Mouse (Mus musculus) CH12.LX (cell line): ENCODE results near the gene Fgfrl1.

Source experiments
- CTCF ChIP-seq, 2 experiments: IDR thresholded peaks in 1 of 2; conservative IDR thresholded peaks in 1 of 2; 2 replicates each; pipeline ENCODE4 v1.5.1; 2011 to 2012; ENCODE audit warnings: low read depth in 2 of 2, low read length in 2 of 2, improper control_type of control experiment in 1 of 2, inconsistent platforms in 1 of 2, mild to moderate bottlenecking in 1 of 2, moderate library complexity in 1 of 2
- EP300 ChIP-seq: IDR thresholded peaks from 2 replicates; pipeline ENCODE4 v1.6.1; 2011; ENCODE audit warnings: low read length, improper control_type of control experiment
- JUND ChIP-seq: conservative IDR thresholded peaks from 2 replicates; pipeline ENCODE4 v1.6.1; 2011; ENCODE audit warnings: low read depth, low read length, improper control_type of control experiment
- MAZ ChIP-seq: IDR thresholded peaks from 2 replicates; pipeline ENCODE4 v1.6.1; 2012; ENCODE audit warnings: low read depth, mild to moderate bottlenecking, inconsistent platforms, low read length, improper control_type of control experiment, moderate library complexity
- MEF2A ChIP-seq: IDR thresholded peaks from 2 replicates; pipeline ENCODE4 v1.6.1; 2014; ENCODE audit warnings: low read depth, mild to moderate bottlenecking, inconsistent platforms, low read length, improper control_type of control experiment, borderline replicate concordance
- RAD21 ChIP-seq: IDR thresholded peaks from 2 replicates; pipeline ENCODE4 v1.6.1; 2011; ENCODE audit warnings: low read depth, mild to moderate bottlenecking, low read length, improper control_type of control experiment, moderate library complexity

GRCm38 (mm10) chr5:108655891-108656650, 36.1 kb upstream of the Fgfrl1 start:
- TF ChIP-seq RAD21 (no peak), EP300 (no peak), CTCF (conservative IDR thresholded peaks at IDR 0.05 in 1 of 2, IDR thresholded peaks at IDR 0.05 in 1 of 2; ENCODE audit: low read depth in 2 of 2, low read length in 2 of 2) (no peak), MAZ (no peak), MEF2A (no peak), JUND (no peak)
